Mouse (Mus musculus) thymus, adult 2 months (tissue): ENCODE results near the gene Gprin1.

Experiments used
- CTCF ChIP-seq: fragments of 200-500 bp; IDR thresholded peaks from 2 replicates; pipeline ENCODE4 v1.5.1; 2012; ENCODE audit warnings: mild to moderate bottlenecking, control low read depth, low read length, moderate library complexity, borderline replicate concordance; ENCODE audit not compliant: control insufficient read depth, poor library complexity, insufficient read depth; ENCODE audit errors: extremely low read depth
- POLR2A ChIP-seq: fragments of 200-500 bp; IDR thresholded peaks from 2 replicates; pipeline ENCODE4 v1.6.1; 2012; ENCODE audit warnings: mild to moderate bottlenecking, low read length, control low read depth, moderate library complexity; ENCODE audit not compliant: control insufficient read depth, poor library complexity, insufficient read depth; ENCODE audit errors: extremely low read depth

DNA sequence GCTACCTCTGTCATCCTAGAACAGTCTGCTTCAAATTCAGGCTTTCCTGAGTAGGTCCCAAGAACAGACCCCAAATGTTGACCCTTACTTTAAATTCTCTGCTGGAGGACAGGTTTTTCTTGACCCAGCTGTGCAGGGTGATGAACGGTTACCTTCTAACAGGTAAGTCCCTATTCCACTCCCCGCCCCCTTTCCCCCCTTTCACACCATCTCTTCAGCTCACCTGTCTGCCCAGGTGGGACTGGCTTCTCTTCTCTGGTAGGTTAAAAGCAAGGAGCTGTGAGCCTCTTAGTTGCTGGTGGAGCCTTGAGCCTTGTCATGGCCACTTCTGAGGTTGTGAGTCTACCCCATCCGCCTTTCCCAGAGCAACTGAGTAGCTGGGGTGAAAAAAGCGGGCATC lies 34.0 kb upstream of the Gprin1 start, which contains the start of gene Eif4e1b:
- TF ChIP-seq POLR2A, result no peak
- TF ChIP-seq CTCF, result no peak
